Mouse (Mus musculus) heart, postnatal 10 days (tissue): ENCODE results near the gene Phip. TPM values are rescaled to one million over a fixed set of nuclear protein-coding genes. Genes with fewer than 3 reads are reported as not detected.

Experiments
- total RNA-seq, 2 experiments: library from RNA; stranded (reverse); gene quantifications; 2 replicates each; pipeline ENCODE4 v1.2.3; 2021

Gene Phip
- total RNA-seq, 2 experiments from 2014 or later, result 35.2 to 41.7 TPM

Other genes with a start within 250 kb of the Phip start
- gene Irak1bp1, start 146.0 kb downstream of the Phip start, total RNA-seq, result 1 to 10 TPM; 2.6 to 2.8 TPM
- gene Hmgn3, start 171.2 kb upstream of the Phip start, total RNA-seq, result 10 to 100 TPM; 33.1 to 38.2 TPM